Mouse (Mus musculus): ENCODE data around the gene Defb3.
"Not testable (repeated sequence)": the region's sequence is repeated elsewhere in the genome, so short reads cannot be mapped to it uniquely, and the experiment has no call there.

Gene Defb3

DNA sequence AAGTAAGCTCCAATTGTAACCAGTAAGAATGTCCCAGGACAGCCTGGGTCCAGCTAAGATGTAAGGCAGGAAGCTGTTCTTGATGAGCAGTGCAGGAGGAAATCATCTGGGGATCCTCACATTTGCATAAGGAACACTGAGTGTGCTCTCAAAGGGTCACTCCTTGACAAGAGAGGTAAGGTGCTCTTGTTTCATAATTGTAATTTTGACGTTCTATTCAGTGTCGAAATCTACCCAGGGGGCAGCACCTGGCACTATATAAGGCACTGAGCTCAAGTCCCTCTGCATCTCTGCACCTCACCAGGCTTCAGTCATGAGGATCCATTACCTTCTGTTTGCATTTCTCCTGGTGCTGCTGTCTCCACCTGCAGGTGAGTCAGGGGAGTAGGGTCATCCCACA is at the start of gene Defb3:
Defb3 (plus strand) TSS at position 301 of the 400 bp plus-strand sequence.
- DNase-seq (ENCODE audit: low spot score in 2 of 2) = not testable (repeated sequence)

- no peak for DNase-seq (ENCODE audit: low spot score in 2 of 2)
These were observed 45.9 kb upstream of the Defb3 start, which contains the start of gene Defb5 for GRCm38 (mm10) chr8:19247280-19247679. Gene Defb5 (plus strand): TSS chr8:19247580.

- DNase-seq (ENCODE audit: low spot score in 2 of 2) = no peak
These were observed 35.0 kb upstream of the Defb3 start for GRCm38 (mm10) chr8:19258136-19258535.

DNA sequence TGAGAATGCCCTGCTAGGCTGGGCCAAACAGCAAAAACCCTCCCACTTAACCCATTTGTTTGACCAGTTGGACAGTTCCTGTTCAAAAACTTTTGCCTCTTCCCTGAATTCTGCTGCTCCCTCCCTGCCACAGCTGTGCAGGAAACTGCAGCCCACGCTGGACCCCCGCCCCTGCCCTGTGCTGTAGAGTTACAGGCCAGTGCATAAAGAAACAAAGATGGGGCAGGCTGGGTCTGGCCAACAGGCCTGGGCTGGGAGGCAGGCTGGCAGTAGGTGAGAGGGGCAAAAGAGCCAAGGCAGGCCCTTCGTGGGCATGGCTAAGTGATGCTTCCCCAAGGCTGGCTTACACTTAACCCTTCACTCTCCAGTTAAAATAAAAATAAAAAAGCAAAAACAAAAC is 33.5 kb upstream of the Defb3 start:
- no peak for DNase-seq (ENCODE audit: low spot score in 2 of 2)

DNA sequence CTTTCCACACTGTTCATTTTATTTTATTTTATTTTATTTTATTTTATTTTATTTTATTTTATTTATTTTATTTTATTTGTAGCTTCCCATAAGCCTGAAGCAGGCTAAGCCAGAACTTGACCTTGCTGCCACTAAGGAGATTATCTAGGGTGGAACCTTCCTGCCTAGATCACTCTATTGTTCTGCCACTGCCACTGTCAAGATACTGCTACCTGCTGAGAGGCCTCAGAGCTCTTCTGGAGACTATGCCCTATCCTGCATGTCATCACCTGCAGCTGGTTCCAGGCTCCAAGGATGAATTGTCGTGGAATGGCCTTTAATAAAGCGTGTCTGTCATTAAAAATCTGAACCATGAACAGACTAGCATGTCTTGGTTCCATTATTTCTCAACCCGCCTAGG is 5.2 kb downstream of the Defb3 start:
- not testable (repeated sequence) for DNase-seq (ENCODE audit: low spot score in 2 of 2)

- DNase-seq (ENCODE audit: low spot score in 2 of 2) = peak in 1 of 2 experiments; percentile 1
These were observed 38.7 kb downstream of the Defb3 start for GRCm38 (mm10) chr8:19331836-19332235.

Measured in cerebellum, postnatal 4 days (tissue).